In genomic region chr6:18029746-18030656, GRCm38 (mm10) we compare ENCODE assay signal across 9 mouse cellular contexts. TPM values are rescaled to one million over a fixed set of nuclear protein-coding genes. Genes with fewer than 3 reads are reported as not detected.
A peak's percentile ranks its signal among the peaks of the same experiment; 100 is the strongest.
DNase-seq lines count a peak whose midpoint lies in the region; ATAC-seq lines count a peak whose summit lies in the region.
"Had no signal": no experiment of that assay in that cellular context is flagged by ENCODE, and none has a peak within 500 bp of the region (broad histone marks: within the 10 kb centered on the region; RNA-seq: fewer than 3 reads in every experiment).

Wnt2 (minus strand) TSS chr6:18030585.

- H3K27me3 ChIP-seq in embryonic facial prominence, embryonic 15.5 days = peaks cover 35% of the 10 kb centered on the region
- peaks cover 22% of the 10 kb centered on the region for H3K27me3 ChIP-seq in hindbrain, embryonic 16.5 days (replicated peaks; ENCODE audit: control insufficient read depth, insufficient read depth, low read length)
- peaks cover 33% of the 10 kb centered on the region for H3K27me3 ChIP-seq in stomach, embryonic 16.5 days (ENCODE audit: control insufficient read depth, insufficient read depth, low read length)

- peak within 1 kb of the TSS; percentile 51 for H3K4me3 ChIP-seq in embryonic facial prominence, embryonic 15.5 days (replicated peaks)
- H3K4me3 ChIP-seq in hindbrain, embryonic 16.5 days (ENCODE audit: low read length) = peak within 1 kb of the TSS; percentile 63
- H3K4me3 ChIP-seq in stomach, embryonic 16.5 days (replicated peaks; ENCODE audit: low read length) = peak within 1 kb of the TSS; percentile 55

- H3K4me2 ChIP-seq in embryonic facial prominence, embryonic 15.5 days (replicated peaks) = peak within 1 kb of the TSS; percentile 91
- peak within 1 kb of the TSS; percentile 99 for H3K4me2 ChIP-seq in hindbrain, embryonic 16.5 days (ENCODE audit: low read length)
- H3K4me2 ChIP-seq in stomach, embryonic 16.5 days (ENCODE audit: low read depth, low read length) = peak within 1 kb of the TSS; percentile 91

- DNase-seq in heart, adult 11 months = peak; percentile 88
- no peak for DNase-seq in heart, postnatal 25 days (ENCODE audit: low spot score)
- DNase-seq in NIH3T3 (ENCODE audit: low read depth) = peak; percentile 62
- peak; percentile 29 for DNase-seq in lung, postnatal 10 days
- DNase-seq in MN1 (ENCODE audit: low spot score) = no peak

- no peaks in the 10 kb centered on the region for H3K36me3 ChIP-seq in embryonic facial prominence, embryonic 15.5 days
- H3K36me3 ChIP-seq in hindbrain, embryonic 16.5 days (ENCODE audit: control insufficient read depth, insufficient read depth, low read length) = no peaks in the 10 kb centered on the region
- H3K36me3 ChIP-seq in stomach, embryonic 16.5 days (ENCODE audit: control insufficient read depth, insufficient read depth, low read length) = no peaks in the 10 kb centered on the region

- ATAC-seq in embryonic facial prominence, embryonic 15.5 days (ENCODE audit: insufficient number of reproducible peaks, low FRiP score, low TSS enrichment, low read depth) = 0 out of 2 replicates have a peak, but pooled peaks have one; percentile 16
- ATAC-seq in hindbrain, embryonic 16.5 days = peak; percentile 64
- ATAC-seq in stomach, embryonic 16.5 days (ENCODE audit: insufficient read depth, low FRiP score) = peak; percentile 23; the same call in 1 of the 2 replicates

- H3K4me1 ChIP-seq in embryonic facial prominence, embryonic 15.5 days = peaks cover 22% of the 10 kb centered on the region
- peaks cover 18% of the 10 kb centered on the region for H3K4me1 ChIP-seq in hindbrain, embryonic 16.5 days (ENCODE audit: control insufficient read depth, insufficient read depth, low read depth, low read length)
- peaks cover 13% of the 10 kb centered on the region for H3K4me1 ChIP-seq in stomach, embryonic 16.5 days (ENCODE audit: control insufficient read depth, insufficient read depth, low read length)

- WGBS in embryonic facial prominence, embryonic 15.5 days = under 1% methylated on average over 47 of the region's 47 CpGs
- WGBS in hindbrain, embryonic 16.5 days = under 1% methylated on average over 47 of the region's 47 CpGs
- WGBS in stomach, embryonic 16.5 days = under 1% methylated on average over 47 of the region's 47 CpGs

- intact Hi-C loops in heart, postnatal 25 days (cut with DNase I) = no loop called here

- H3K9ac ChIP-seq in embryonic facial prominence, embryonic 15.5 days = no peak within 1 kb of the TSS
- peak within 1 kb of the TSS; percentile 62 for H3K9ac ChIP-seq in hindbrain, embryonic 16.5 days (ENCODE audit: low read depth, low read length)
- peak within 1 kb of the TSS; percentile 65 for H3K9ac ChIP-seq in stomach, embryonic 16.5 days (ENCODE audit: low read length)

- no peak within 1 kb of the TSS for H3K27ac ChIP-seq in embryonic facial prominence, embryonic 15.5 days (replicated peaks)
- H3K27ac ChIP-seq in hindbrain, embryonic 16.5 days (ENCODE audit: low read depth, low read length) = no peak within 1 kb of the TSS
- H3K27ac ChIP-seq in stomach, embryonic 16.5 days (ENCODE audit: low read length) = no peak within 1 kb of the TSS
- H3K27ac ChIP-seq: macrophage had no signal

- H3K9me3 ChIP-seq in embryonic facial prominence, embryonic 15.5 days (replicated peaks) = no peaks in the 10 kb centered on the region
- no peaks in the 10 kb centered on the region for H3K9me3 ChIP-seq in hindbrain, embryonic 16.5 days (ENCODE audit: control insufficient read depth, low read length)
- no peaks in the 10 kb centered on the region for H3K9me3 ChIP-seq in stomach, embryonic 16.5 days (replicated peaks; ENCODE audit: control insufficient read depth, low read length)

RNA-seq across cellular contexts. Expression of gene Wnt2, which starts in this region (rescaled TPM):
- total RNA-seq in heart, postnatal 25 days (2021) = 1 to 10 TPM in 1 of 2 experiments, under 1 TPM in 1; 0.75 to 1.2 TPM
- 6.4 and 7.3 TPM in 2 replicates for polyA plus RNA-seq in embryonic facial prominence, embryonic 15.5 days (2015; fragmentation: Nextera tagmentation; extraction: Ambion mirVana)
- polyA plus RNA-seq in hindbrain, embryonic 16.5 days (2015; fragmentation: Nextera tagmentation; extraction: Ambion mirVana) = 0.35 and 0.36 TPM in 2 replicates
- polyA plus RNA-seq in stomach, embryonic 16.5 days (2015; fragmentation: Nextera tagmentation; extraction: Ambion mirVana) = 2.9 and 3.2 TPM in 2 replicates
- polyA plus RNA-seq: macrophage had no signal

Comparison
In these comparisons a context has a peak if more than half of its experiments do, and no peak if none do; other contexts are left out.
1. DNase-seq: peak in heart, adult 11 months (single experiment), NIH3T3 (single experiment) and lung, postnatal 10 days (single experiment); none in heart, postnatal 25 days (single experiment) and MN1 (single experiment).
2. Peak in ATAC-seq, H3K4me3 ChIP-seq, H3K9ac ChIP-seq and H3K4me2 ChIP-seq in hindbrain, embryonic 16.5 days; RNA of the gene not detected or under 1 TPM.
3. Peak in every context shown above with its lines, with median percentiles within 50 percentile points of each other: ATAC-seq, H3K4me2 ChIP-seq and H3K4me3 ChIP-seq.